Mouse (Mus musculus) liver, embryonic 14.5 days (tissue): ENCODE data around the gene Plin2. TPM values are rescaled to one million over a fixed set of nuclear protein-coding genes. Genes with fewer than 3 reads are reported as not detected.

Experiments
- ATAC-seq: fragments of 200-750 bp; cut with Nextera tagmentation; 2 replicates; pipeline ENCODE4 v1.8.0; 2017; ENCODE audit warnings: moderate number of reproducible peaks, mild to moderate bottlenecking, moderate library complexity; ENCODE audit not compliant: insufficient read depth
- DNase-seq, 3 experiments: peaks; one replicate each; pipeline ENCODE4 v3.0.0-alpha.2; 2012 to 2013; ENCODE audit warnings: low read depth in 3 of 3, low spot score in 3 of 3
- H3K27ac ChIP-seq: fragments of 300-500 bp; sonication (generic); 2 replicates; pipeline ENCODE4 v1.5.1; 2014; ENCODE audit warnings: moderate library complexity, mild to moderate bottlenecking, control low read depth, inconsistent platforms
- H3K27me3 ChIP-seq: fragments of 300-500 bp; sonication (generic); 2 replicates; pipeline ENCODE4 v1.6.1; 2014; ENCODE audit warnings: mild to moderate bottlenecking, low read length, moderate library complexity; ENCODE audit not compliant: control insufficient read depth, insufficient read depth
- H3K36me3 ChIP-seq: fragments of 300-500 bp; sonication (generic); replicated peaks from 2 replicates; pipeline ENCODE4 v1.6.1; 2014; ENCODE audit warnings: low read depth; ENCODE audit not compliant: control insufficient read depth, insufficient read depth
- H3K4me1 ChIP-seq, 2 experiments: fragments of 200-500 bp in 1 of 2; fragments of 300-500 bp in 1 of 2; sonication (generic) in 1 of 2; replicated peaks; 2 replicates each; pipeline ENCODE4 v1.6.1; 2012 to 2014; ENCODE audit warnings: antibody characterized with exemption in 1 of 2, inconsistent platforms in 1 of 2, low read length in 1 of 2; ENCODE audit not compliant: control insufficient read depth in 2 of 2, insufficient read depth in 2 of 2
- H3K4me2 ChIP-seq: fragments of 300-500 bp; sonication (generic); 2 replicates; pipeline ENCODE4 v1.6.1; 2014; ENCODE audit warnings: low read depth, mild to moderate bottlenecking, control low read depth, moderate library complexity
- H3K4me3 ChIP-seq, 2 experiments: fragments of 200-500 bp in 1 of 2; fragments of 300-500 bp in 1 of 2; sonication (generic) in 1 of 2; 2 replicates each; pipeline ENCODE4 v1.5.1; 2012 to 2014; ENCODE audit warnings: low read depth in 2 of 2, low read length in 2 of 2, mild to moderate bottlenecking in 2 of 2, control low read depth in 1 of 2, inconsistent platforms in 1 of 2, moderate library complexity in 1 of 2; ENCODE audit not compliant: insufficient read depth in 1 of 2
- H3K9ac ChIP-seq: fragments of 300-500 bp; sonication (generic); replicated peaks from 2 replicates; pipeline ENCODE4 v1.6.1; 2014; ENCODE audit warnings: mild to moderate bottlenecking, control low read depth, moderate library complexity
- H3K9me3 ChIP-seq: fragments of 300-500 bp; sonication (generic); 2 replicates; pipeline ENCODE4 v1.6.1; 2016; ENCODE audit warnings: low read length, mixed read lengths; ENCODE audit not compliant: control insufficient read depth
- CTCF ChIP-seq: IDR thresholded peaks from 2 replicates; pipeline ENCODE4 v1.5.1; 2016; ENCODE audit warnings: antibody characterized with exemption, low read depth, control low read depth
- EP300 ChIP-seq: IDR thresholded peaks from 2 replicates; pipeline ENCODE4 v1.6.1; 2016; ENCODE audit warnings: antibody characterized with exemption, low read depth
- WGBS: fragments of 180-500 bp; shearing (Covaris S2); extraction: QIAGEN DNeasy Blood & Tissue Kit; methylation state at CpG from one replicate; pipeline ENCODE4 v1.1.7; 2014; ENCODE audit not compliant: insufficient replicate concordance; 5-methylcytosine and 5-hydroxymethylcytosine counted together
- polyA plus RNA-seq, 2 experiments: library from polyadenylated mRNA; depleted of rRNA in 1 of 2; stranded (reverse) in 1 of 2; unstranded in 1 of 2; fragments of >200 nt; fragmentation: Nextera tagmentation in 1 of 2; extraction: Ambion mirVana in 1 of 2; gene quantifications; 2 replicates each; pipeline versions ENCODE4 v1.2.1 to v1.2.3; 2012 to 2014

Plin2 gene
- polyA plus RNA-seq, 2 experiments, result 108 to 159 TPM

- Histone ChIP-seq H3K27ac (no peak overlapping the region), H3K36me3 (no peaks in the 10 kb centered on the region), H3K9me3 (no peaks in the 10 kb centered on the region), H3K4me1 (no peaks in the 10 kb centered on the region), H3K27me3 (no peaks in the 10 kb centered on the region), H3K9ac (no peak overlapping the region), H3K4me2 (no peak overlapping the region), H3K4me3 (no peak overlapping the region)
- 5% methylated on average over 4 of the region's 4 CpGs for WGBS
- ATAC-seq, result peak; percentile 45; the same call in 1 of the 2 replicates
- no peak for TF ChIP-seq EP300
- peak; percentile 85 for TF ChIP-seq CTCF
- peak; percentile 30 to 60 (median 39) for DNase-seq
Observed at GRCm38 (mm10) chr4:86696890-86697289, 27.0 kb upstream of the Plin2 start.

GRCm38 (mm10) chr4:86695081-86695480 is 25.2 kb upstream of the Plin2 start:
- H3K4me2 ChIP-seq, result no peak overlapping the region
- peak; percentile 58 to 67 (median 59) for DNase-seq
- peaks cover 0 to 4% of the 10 kb centered on the region in 2 experiments; a peak in 2 of 4 replicates for H3K4me1 ChIP-seq
- TF ChIP-seq EP300, result 0 out of 2 replicates have a peak, but pooled peaks have one; percentile 3
- TF ChIP-seq CTCF, result peak; percentile 85
- no peak overlapping the region for H3K9ac ChIP-seq
- ATAC-seq, result 0 out of 2 replicates have a peak, but pooled peaks have one; percentile 40
- H3K9me3 ChIP-seq, result no peaks in the 10 kb centered on the region
- WGBS, result 33% methylated on average over 6 of the region's 6 CpGs
- H3K36me3 ChIP-seq, result no peaks in the 10 kb centered on the region
- no peak overlapping the region for H3K4me3 ChIP-seq
- no peaks in the 10 kb centered on the region for H3K27me3 ChIP-seq
- no peak overlapping the region for H3K27ac ChIP-seq

- no peaks in the 10 kb centered on the region for H3K27me3 ChIP-seq
- DNase-seq (no peak), ATAC-seq (no peak)
- H3K36me3 ChIP-seq, result no peaks in the 10 kb centered on the region
- no peak overlapping the region for H3K4me2 ChIP-seq
- no peaks in the 10 kb centered on the region for H3K9me3 ChIP-seq
- no peak overlapping the region for H3K4me3 ChIP-seq
- no peak for TF ChIP-seq CTCF
- no peak for TF ChIP-seq EP300
- peaks cover 4 to 15% of the 10 kb centered on the region in 2 experiments; a peak in 3 of 4 replicates for H3K4me1 ChIP-seq
- H3K27ac ChIP-seq, result no peak overlapping the region
- 82% methylated on average over 7 of the region's 7 CpGs for WGBS
- no peak overlapping the region for H3K9ac ChIP-seq
Observed at GRCm38 (mm10) chr4:86692931-86693330, 23.1 kb upstream of the Plin2 start.

GRCm38 (mm10) chr4:86691290-86691689 is 21.4 kb upstream of the Plin2 start:
- no peak overlapping the region for H3K4me2 ChIP-seq
- H3K4me1 ChIP-seq, result peaks cover 8 to 21% of the 10 kb centered on the region in 2 experiments; a peak in 3 of 4 replicates
- no peak for ATAC-seq
- TF ChIP-seq EP300 (no peak), CTCF (no peak)
- no peak for DNase-seq
- WGBS, result 63% methylated on average over 4 of the region's 4 CpGs
- H3K27me3 ChIP-seq, result no peaks in the 10 kb centered on the region
- no peak overlapping the region for H3K9ac ChIP-seq
- H3K27ac ChIP-seq, result no peak overlapping the region
- no peaks in the 10 kb centered on the region for H3K9me3 ChIP-seq
- H3K4me3 ChIP-seq, result no peak overlapping the region
- H3K36me3 ChIP-seq, result no peaks in the 10 kb centered on the region

GRCm38 (mm10) chr4:86690768-86691167 is 20.9 kb upstream of the Plin2 start:
- 60% methylated on average over 6 of the region's 6 CpGs for WGBS
- Histone ChIP-seq H3K9ac (no peak overlapping the region; the same call in 1 of the 2 replicates), H3K4me3 (no peak overlapping the region), H3K4me2 (no peak overlapping the region), H3K36me3 (no peaks in the 10 kb centered on the region), H3K27ac (peak overlapping the region; percentile 27), H3K27me3 (no peaks in the 10 kb centered on the region), H3K4me1 (peaks cover 10 to 25% of the 10 kb centered on the region in 2 experiments; a peak in 3 of 4 replicates), H3K9me3 (no peaks in the 10 kb centered on the region)
- ATAC-seq (no peak), DNase-seq (no peak)
- no peak for TF ChIP-seq EP300
- no peak for TF ChIP-seq CTCF
